Mouse (Mus musculus): ENCODE results near the gene Gnl2. TPM values are rescaled to one million over a fixed set of nuclear protein-coding genes. Genes with fewer than 3 reads are reported as not detected.

Gene Gnl2
- total and polyA plus RNA-seq, 3 experiments = 83.9 to 226 (median 110) TPM

DNA sequence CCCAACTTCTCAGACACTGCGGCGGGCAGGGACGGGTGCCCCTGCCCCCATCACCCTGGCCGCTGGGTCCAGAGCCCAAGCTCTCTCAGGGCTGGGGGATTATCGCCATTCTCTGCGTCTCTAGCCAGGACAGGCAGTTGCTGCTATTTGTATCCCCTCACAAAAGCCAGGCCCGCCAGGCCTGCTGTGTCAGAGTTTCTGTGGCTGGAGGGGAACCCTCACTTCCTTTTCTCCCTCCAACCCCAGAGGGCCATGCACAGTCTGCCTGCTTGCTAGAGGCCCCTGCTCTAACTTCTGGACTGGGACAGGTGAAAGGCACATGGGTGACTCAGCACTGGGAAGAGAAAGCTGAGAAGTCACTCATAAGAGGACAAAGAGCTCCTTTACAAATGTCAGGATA, 26.1 kb upstream of the Gnl2 start:
- Histone ChIP-seq H3K4me1 (ENCODE audit: control insufficient read depth in 1 of 2, insufficient read depth in 2 of 2, low read length in 2 of 2) (no peaks in the 10 kb centered on the region), H3K27ac (ENCODE audit: control insufficient read depth, low read depth, low read length) (no peak overlapping the region), H3K79me2 (ENCODE audit: control insufficient read depth, insufficient read depth, low read length, poor library complexity) (no peaks in the 10 kb centered on the region), H3K9me3 (replicated peaks; ENCODE audit: insufficient read depth, low read length) (no peaks in the 10 kb centered on the region), H3K4me3 (ENCODE audit: control insufficient read depth in 1 of 2, insufficient read depth in 1 of 2, low read depth in 2 of 2, low read length in 2 of 2) (no peak overlapping the region), H3K36me3 (ENCODE audit: control insufficient read depth in 1 of 2, insufficient read depth in 2 of 2, low read length in 2 of 2) (no peaks in the 10 kb centered on the region), H3K27me3 (ENCODE audit: control insufficient read depth in 1 of 2, insufficient read depth in 2 of 2, low read length in 2 of 2) (peaks cover 0 to 1% of the 10 kb centered on the region in 2 experiments; a peak in 2 of 4 replicates), H3K9ac (ENCODE audit: control insufficient read depth, low read depth, low read length, poor library complexity, severe bottlenecking) (no peak overlapping the region)
- DNase-seq (ENCODE audit: low read depth, low spot score) = no peak
- no peak for TF ChIP-seq CTCF (IDR thresholded peaks at IDR 0.05 in 2 of 3, conservative IDR thresholded peaks at IDR 0.05 in 1 of 3; ENCODE audit: control insufficient read depth in 1 of 3, insufficient read depth in 1 of 3, low read depth in 2 of 3, low read length in 3 of 3, poor library complexity in 1 of 3, severe bottlenecking in 1 of 3)
- no peak for TF ChIP-seq ELF1 (IDR thresholded peaks at IDR 0.05; ENCODE audit: low read depth, low read length)
- TF ChIP-seq RAD21 (IDR thresholded peaks at IDR 0.05; ENCODE audit: low read depth, low read length) = no peak
- TF ChIP-seq UBTF (IDR thresholded peaks at IDR 0.05; ENCODE audit: borderline replicate concordance, insufficient read depth, low read depth, low read length) = no peak
- no peak for TF ChIP-seq CHD1 (IDR thresholded peaks at IDR 0.05; ENCODE audit: low read depth, low read length)
- no peak for TF ChIP-seq GATA1 (IDR thresholded peaks at IDR 0.05; ENCODE audit: low read depth, low read length)
- no peak for TF ChIP-seq MYB (IDR thresholded peaks at IDR 0.05; ENCODE audit: low read depth, low read length)
- no peak for TF ChIP-seq JUND (IDR thresholded peaks at IDR 0.05; ENCODE audit: low read depth, low read length)
- TF ChIP-seq BHLHE40 (IDR thresholded peaks at IDR 0.05; ENCODE audit: borderline replicate concordance, low read depth, low read length) = no peak
- TF ChIP-seq E2F4 (IDR thresholded peaks at IDR 0.05; ENCODE audit: borderline replicate concordance, low read depth, low read length) = no peak
- no peak for TF ChIP-seq MXI1 (IDR thresholded peaks at IDR 0.05; ENCODE audit: low read depth, low read length)
- TF ChIP-seq MAFK (IDR thresholded peaks at IDR 0.05; ENCODE audit: borderline replicate concordance, low read depth, low read length) = no peak
- TF ChIP-seq ZMIZ1 (IDR thresholded peaks at IDR 0.05; ENCODE audit: low read depth, low read length) = no peak

GRCm38 (mm10) chr4:124997479-124998147, 18.8 kb upstream of the Gnl2 start:
- H3K79me2 ChIP-seq (ENCODE audit: control insufficient read depth, insufficient read depth, low read length, poor library complexity) = no peaks in the 10 kb centered on the region
- H3K9me3 ChIP-seq (replicated peaks; ENCODE audit: insufficient read depth, low read length) = no peaks in the 10 kb centered on the region
- no peak for DNase-seq (ENCODE audit: low read depth, low spot score)
- no peaks in the 10 kb centered on the region for H3K4me1 ChIP-seq (ENCODE audit: control insufficient read depth in 1 of 2, insufficient read depth in 2 of 2, low read length in 2 of 2)
- H3K9ac ChIP-seq (ENCODE audit: control insufficient read depth, low read depth, low read length, poor library complexity, severe bottlenecking) = no peak overlapping the region
- no peak overlapping the region for H3K4me3 ChIP-seq (ENCODE audit: control insufficient read depth in 1 of 2, insufficient read depth in 1 of 2, low read depth in 2 of 2, low read length in 2 of 2)
- no peaks in the 10 kb centered on the region for H3K36me3 ChIP-seq (ENCODE audit: control insufficient read depth in 1 of 2, insufficient read depth in 2 of 2, low read length in 2 of 2)
- TF ChIP-seq TAL1 (IDR thresholded peaks at IDR 0.05; ENCODE audit: low read length) = no peak
- no peak for TF ChIP-seq POLR2AphosphoS2 (IDR thresholded peaks at IDR 0.05; ENCODE audit: low read length)
- TF ChIP-seq ETS1 (IDR thresholded peaks at IDR 0.05; ENCODE audit: low read depth, low read length) = no peak
- no peak for TF ChIP-seq E2F4 (IDR thresholded peaks at IDR 0.05; ENCODE audit: borderline replicate concordance, low read depth, low read length)
- TF ChIP-seq MYC (IDR thresholded peaks at IDR 0.05; ENCODE audit: low read depth, low read length) = no peak
- no peak overlapping the region for H3K27ac ChIP-seq (ENCODE audit: control insufficient read depth, low read depth, low read length)
- H3K27me3 ChIP-seq (ENCODE audit: control insufficient read depth in 1 of 2, insufficient read depth in 2 of 2, low read length in 2 of 2) = peaks cover 0 to 7% of the 10 kb centered on the region in 2 experiments; a peak in 2 of 4 replicates
